Mouse (Mus musculus) hindbrain, embryonic 11.5 days (tissue): ENCODE results near the gene Tdrd6. TPM values are rescaled to one million over a fixed set of nuclear protein-coding genes. Genes with fewer than 3 reads are reported as not detected.
A peak's percentile ranks its signal among the peaks of the same experiment; 100 is the strongest.

ENCODE experiments used
- ATAC-seq: fragments of 200-750 bp; cut with Nextera tagmentation; 2 replicates; pipeline ENCODE4 v1.8.0; 2017; ENCODE audit warnings: mild to moderate bottlenecking, moderate TSS enrichment, moderate library complexity; ENCODE audit not compliant: low FRiP score
- DNase-seq: peaks from one replicate; pipeline ENCODE4 v3.0.0-alpha.2; 2015; ENCODE audit warnings: low spot score
- H3K27ac ChIP-seq: fragments of 300-500 bp; sonication (generic); 2 replicates; pipeline ENCODE4 v1.5.1; 2014; ENCODE audit warnings: mild to moderate bottlenecking, low read depth, low read length
- H3K27me3 ChIP-seq: fragments of 300-500 bp; sonication (generic); 2 replicates; pipeline ENCODE4 v1.6.1; 2014; ENCODE audit warnings: mild to moderate bottlenecking, low read length, moderate library complexity, mixed read lengths; ENCODE audit not compliant: control insufficient read depth, insufficient read depth
- H3K36me3 ChIP-seq: fragments of 300-500 bp; sonication (generic); 2 replicates; pipeline ENCODE4 v1.6.1; 2014; ENCODE audit warnings: mild to moderate bottlenecking, low read length, moderate library complexity, mixed read lengths; ENCODE audit not compliant: control insufficient read depth, insufficient read depth
- H3K4me1 ChIP-seq: fragments of 300-500 bp; sonication (generic); replicated peaks from 2 replicates; pipeline ENCODE4 v1.6.1; 2014; ENCODE audit warnings: low read length, mixed read lengths; ENCODE audit not compliant: control insufficient read depth, insufficient read depth
- H3K4me2 ChIP-seq: fragments of 300-500 bp; sonication (generic); replicated peaks from 2 replicates; pipeline ENCODE4 v1.6.1; 2014; ENCODE audit warnings: mild to moderate bottlenecking, low read depth, low read length
- H3K4me3 ChIP-seq: fragments of 300-500 bp; sonication (generic); 2 replicates; pipeline ENCODE4 v1.5.1; 2014; ENCODE audit warnings: low read depth, low read length
- H3K9ac ChIP-seq: fragments of 300-500 bp; sonication (generic); 2 replicates; pipeline ENCODE4 v1.6.1; 2014; ENCODE audit warnings: low read depth, low read length
- H3K9me3 ChIP-seq: fragments of 300-500 bp; sonication (generic); 2 replicates; pipeline ENCODE4 v1.6.1; 2016; ENCODE audit warnings: low read length; ENCODE audit not compliant: control insufficient read depth
- WGBS: fragments of 180-500 bp; shearing (Covaris S2); extraction: QIAGEN DNeasy Blood & Tissue Kit; methylation state at CpG from one replicate; pipeline ENCODE4 v1.1.7; 2014; 5-methylcytosine and 5-hydroxymethylcytosine counted together
- polyA plus RNA-seq: library from polyadenylated mRNA; unstranded; fragments of >200 nt; fragmentation: Nextera tagmentation; extraction: Ambion mirVana; gene quantifications from 2 replicates; pipeline ENCODE4 v1.2.1, GENCODE M21; 2014

The Tdrd6 gene
- polyA plus RNA-seq, 1 experiment from 2014 or later: 0.03 TPM

DNA sequence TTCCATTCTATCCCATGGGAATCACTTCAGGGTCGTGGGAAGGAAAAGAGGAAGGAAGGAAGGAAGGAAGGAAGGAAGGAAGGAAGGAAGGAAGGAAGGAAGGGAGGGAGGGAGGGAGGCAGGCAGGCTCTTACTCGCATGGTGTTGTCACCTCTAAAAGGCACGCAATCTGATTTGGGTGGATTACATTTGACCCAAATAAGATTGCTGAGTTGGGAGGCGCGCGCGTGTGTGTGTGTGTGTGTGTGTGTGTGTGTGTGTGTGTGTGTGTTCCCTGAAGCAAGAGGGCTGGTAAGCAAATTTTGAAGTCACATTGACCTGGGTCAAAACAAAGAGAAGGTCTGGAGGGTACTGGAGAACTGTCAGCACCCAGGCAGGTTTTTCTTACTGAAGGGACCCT, 60.8 kb downstream of the Tdrd6 start:
- no peak for ATAC-seq

DNA sequence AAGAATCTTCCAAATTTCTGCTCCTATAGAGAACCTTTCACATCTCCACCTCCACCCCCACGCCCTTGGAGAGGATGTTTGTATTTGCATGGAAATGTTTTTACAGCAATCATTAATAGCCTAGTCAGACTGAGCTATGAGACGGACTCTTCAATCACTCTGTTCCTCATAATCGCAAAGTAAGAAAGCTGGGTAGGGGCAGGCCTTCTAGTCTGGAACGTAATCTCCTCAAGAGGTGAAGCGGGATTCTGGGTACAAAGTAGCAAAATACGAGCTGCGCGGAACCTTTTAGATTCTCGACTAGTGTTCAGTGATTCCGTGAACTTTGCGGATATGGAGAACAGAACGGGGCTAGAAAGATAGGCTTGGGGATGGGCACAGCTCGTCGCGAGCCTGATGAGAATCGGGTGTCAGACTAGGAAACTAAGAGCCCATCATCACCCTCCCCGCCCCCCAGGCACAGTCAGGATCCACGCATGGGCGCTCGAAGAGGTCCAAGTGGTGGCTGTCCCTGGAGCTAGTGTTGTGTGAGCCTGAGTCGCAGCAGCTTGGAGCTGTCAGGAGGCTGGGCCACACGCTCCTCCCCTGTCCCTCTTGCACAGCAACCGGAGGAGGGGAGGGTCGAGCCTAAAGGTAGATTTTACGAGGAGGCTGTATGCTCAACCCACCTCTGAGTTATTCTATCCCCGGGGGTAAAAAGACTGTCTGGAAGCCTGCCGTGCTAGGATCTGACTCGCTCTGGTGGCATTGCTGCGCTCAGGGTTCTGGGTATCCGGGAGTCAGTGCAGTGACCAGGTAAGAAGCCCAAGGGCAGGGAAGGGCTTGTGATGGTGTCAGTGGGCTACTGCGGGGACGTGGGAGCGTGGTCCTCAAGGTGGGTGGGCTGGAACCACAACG, 61.9 kb downstream of the Tdrd6 start, which contains the start of gene Pla2g7:
Gene Pla2g7 (plus strand): TSS at position 107 of the 897 bp plus-strand sequence.
- H3K27ac ChIP-seq: peak within 1 kb of the TSS; percentile 19; the same call in 1 of the 2 replicates
- ATAC-seq (peak; percentile 85), DNase-seq (peak; percentile 68)
- H3K9ac ChIP-seq: peak within 1 kb of the TSS; percentile 37
- H3K4me2 ChIP-seq: peak within 1 kb of the TSS; percentile 74
- H3K4me3 ChIP-seq: peak within 1 kb of the TSS; percentile 40
- H3K9me3 ChIP-seq: no peaks in the 10 kb centered on the region
- no peaks in the 10 kb centered on the region for H3K36me3 ChIP-seq
- WGBS: under 1% methylated on average over 34 of the region's 34 CpGs
- no peaks in the 10 kb centered on the region for H3K4me1 ChIP-seq
- no peaks in the 10 kb centered on the region for H3K27me3 ChIP-seq

More for the DNA sequence above, 60.8 kb downstream of the Tdrd6 start:
- H3K4me2 ChIP-seq: no peak overlapping the region
- H3K27ac ChIP-seq: no peak overlapping the region
- no peaks in the 10 kb centered on the region for H3K36me3 ChIP-seq
- H3K9me3 ChIP-seq: no peaks in the 10 kb centered on the region
- no peak overlapping the region for H3K4me3 ChIP-seq
- no peaks in the 10 kb centered on the region for H3K27me3 ChIP-seq
- DNase-seq: no peak
- no peak overlapping the region for H3K9ac ChIP-seq
- H3K4me1 ChIP-seq: 0 out of 2 replicates have a peak, but pooled peaks cover 2% of the 10 kb centered on the region
- WGBS: 63% methylated on average over 7 of the region's 7 CpGs

DNA sequence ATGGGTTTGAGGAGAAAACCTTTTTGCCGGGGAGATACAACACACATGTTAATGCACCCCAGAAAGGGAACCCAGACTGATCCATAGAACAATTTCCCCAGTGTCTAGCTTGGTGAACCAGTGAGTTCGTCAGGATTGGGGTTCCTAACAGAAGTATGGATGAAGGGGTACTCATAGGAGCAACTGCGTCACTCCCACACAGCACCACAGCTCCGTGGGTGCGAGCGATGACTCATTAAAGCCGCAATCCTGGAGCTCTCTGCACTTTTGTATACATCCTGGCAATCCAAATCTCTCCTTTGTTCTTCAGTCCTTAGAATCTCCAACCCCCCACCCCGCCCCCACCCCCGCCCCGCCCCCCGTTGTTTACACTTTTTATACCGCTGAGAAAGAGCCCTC, 62.5 kb downstream of the Tdrd6 start:
- H3K9me3 ChIP-seq: no peaks in the 10 kb centered on the region
- peak; percentile 43 for DNase-seq
- H3K9ac ChIP-seq: peak overlapping the region; percentile 37
- H3K4me2 ChIP-seq: peak overlapping the region; percentile 74
- no peaks in the 10 kb centered on the region for H3K27me3 ChIP-seq
- no peak overlapping the region for H3K27ac ChIP-seq
- no peaks in the 10 kb centered on the region for H3K36me3 ChIP-seq
- ATAC-seq: peak; percentile 58
- WGBS: 7% methylated on average over 12 of the region's 12 CpGs
- no peaks in the 10 kb centered on the region for H3K4me1 ChIP-seq
- peak overlapping the region; percentile 40 for H3K4me3 ChIP-seq

Other genes starting within 250 kb of the Tdrd6 start
- gene Mep1a, start 127.5 kb downstream of the Tdrd6 start, polyA plus RNA-seq: not detected in 2 replicates
- 1.2 TPM in 2 replicates for gene Ankrd66, start 86.7 kb downstream of the Tdrd6 start, polyA plus RNA-seq
- gene Pla2g7, start 62.2 kb downstream of the Tdrd6 start, polyA plus RNA-seq: 15.4 and 16.3 TPM in 2 replicates
- 36.8 and 43.2 TPM in 2 replicates for gene Slc25a27, start 36.9 kb upstream of the Tdrd6 start, polyA plus RNA-seq
- gene Cyp39a1, start 37.1 kb upstream of the Tdrd6 start, polyA plus RNA-seq: 28.9 and 30.9 TPM in 2 replicates
- gene Rcan2, start 171.1 kb upstream of the Tdrd6 start, polyA plus RNA-seq: 32.3 and 37.6 TPM in 2 replicates